Mouse (Mus musculus) lung, postnatal 14 days (tissue): ENCODE data around the gene Gm5565.
"Not testable (repeated sequence)": the region's sequence is repeated elsewhere in the genome, so short reads cannot be mapped to it uniquely, and the experiment has no call there.

ENCODE experiments used
- DNase-seq: peaks from one replicate; pipeline ENCODE4 v3.0.0; 2021

Gm5565 gene

GRCm38 (mm10) chr5:146160439-146160838 is at the start of gene Gm5565:
Gene Gm5565 (minus strand): TSS chr5:146160539.
- DNase-seq: not testable (repeated sequence)

DNA sequence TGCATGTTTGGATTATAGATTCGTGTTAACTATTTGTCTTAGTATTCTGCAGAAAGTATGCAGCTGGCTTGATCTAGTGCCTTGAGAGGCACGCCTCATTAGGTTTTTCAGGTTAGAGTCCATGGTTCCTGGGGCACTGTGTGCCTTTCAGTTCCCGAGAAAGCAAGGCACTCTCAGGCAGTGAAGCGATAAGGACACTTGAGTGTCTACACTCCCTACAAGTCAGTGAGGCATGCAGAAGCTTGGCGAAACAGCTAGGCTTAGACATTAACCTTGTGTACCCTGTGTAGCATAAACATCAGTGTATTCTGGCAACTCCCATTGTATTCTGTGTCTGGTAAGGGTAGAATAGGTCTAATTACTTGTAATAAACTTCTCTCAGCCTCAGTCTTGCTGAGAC is 45.2 kb upstream of the Gm5565 start:
- no peak for DNase-seq

DNA sequence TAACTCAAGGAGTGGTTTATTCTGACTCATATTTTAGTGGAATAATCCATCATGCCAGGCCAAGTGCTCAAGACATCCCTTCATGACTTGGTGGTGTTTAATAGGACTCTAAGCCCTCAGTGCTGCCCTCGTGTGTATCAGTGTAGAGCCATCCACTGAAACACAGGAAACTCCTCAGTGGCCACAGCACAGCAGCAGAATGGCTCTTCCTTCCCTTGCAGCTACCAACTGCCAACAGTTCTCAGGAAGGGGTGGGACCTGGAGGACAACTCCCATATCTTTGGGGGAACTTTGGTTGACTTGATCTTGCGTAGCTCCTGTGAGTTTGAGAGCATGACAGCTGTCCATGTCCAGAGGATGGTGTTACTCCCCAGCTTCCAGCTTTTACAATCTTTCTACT is 43.6 kb upstream of the Gm5565 start:
- DNase-seq: no peak

GRCm38 (mm10) chr5:146200580-146200979 is 40.2 kb upstream of the Gm5565 start:
- DNase-seq: no peak

DNA sequence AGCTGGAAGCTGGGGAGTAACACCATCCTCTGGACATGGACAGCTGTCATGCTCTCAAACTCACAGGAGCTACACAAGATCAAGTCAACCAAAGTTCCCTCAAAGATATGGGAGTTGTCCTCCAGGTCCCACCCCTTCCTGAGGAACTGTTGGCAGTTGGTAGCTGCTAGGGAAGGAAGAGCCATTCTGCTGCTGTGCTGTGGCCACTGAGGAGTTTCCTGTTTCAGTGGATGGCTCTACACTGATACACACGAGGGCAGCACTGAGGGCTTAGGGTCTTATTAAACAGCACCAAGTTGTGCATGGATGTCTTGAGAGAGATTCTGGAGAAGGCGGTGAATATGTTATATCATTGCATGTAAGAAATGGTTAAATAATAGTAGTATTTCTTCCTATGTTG is 39.2 kb upstream of the Gm5565 start:
- no peak for DNase-seq

DNA sequence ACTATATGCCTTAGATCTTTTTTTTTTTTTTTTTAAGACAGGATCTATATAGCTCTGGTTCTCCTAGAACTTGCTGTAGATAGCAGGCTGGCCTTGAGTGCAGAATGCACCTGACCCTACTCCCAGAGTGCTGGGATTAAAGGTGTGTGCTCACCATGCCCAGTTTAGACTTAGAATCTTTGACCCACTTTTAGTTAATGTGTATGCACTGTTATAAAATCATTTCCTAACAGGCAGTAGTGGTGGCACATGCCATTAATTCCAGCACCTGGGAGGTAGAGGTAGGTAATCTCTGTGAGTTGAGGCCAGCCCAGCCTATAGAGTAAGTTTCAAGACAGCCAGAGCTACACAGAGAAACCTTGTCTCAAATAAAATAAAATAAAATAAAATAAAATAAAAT is 38.7 kb upstream of the Gm5565 start:
- no peak for DNase-seq

DNA sequence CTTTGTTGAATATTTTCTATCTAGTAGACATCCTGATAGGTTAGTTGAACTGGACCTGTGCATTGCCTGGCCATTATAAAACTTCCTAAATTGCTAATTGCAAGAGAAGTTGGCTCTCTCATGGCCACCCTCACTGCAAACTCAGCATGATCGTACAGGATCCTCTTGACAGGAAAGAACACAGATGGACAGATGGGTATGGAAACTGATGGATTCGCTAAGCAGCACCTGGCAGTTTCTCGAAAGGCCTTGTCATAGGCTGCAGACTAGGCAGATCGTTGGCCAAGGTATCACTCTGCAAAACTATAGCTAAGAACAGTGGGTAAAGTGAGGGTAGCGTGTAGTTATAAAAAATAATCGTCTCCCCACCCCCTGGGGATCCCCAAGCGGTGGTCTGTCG is 33.0 kb upstream of the Gm5565 start:
- no peak for DNase-seq

DNA sequence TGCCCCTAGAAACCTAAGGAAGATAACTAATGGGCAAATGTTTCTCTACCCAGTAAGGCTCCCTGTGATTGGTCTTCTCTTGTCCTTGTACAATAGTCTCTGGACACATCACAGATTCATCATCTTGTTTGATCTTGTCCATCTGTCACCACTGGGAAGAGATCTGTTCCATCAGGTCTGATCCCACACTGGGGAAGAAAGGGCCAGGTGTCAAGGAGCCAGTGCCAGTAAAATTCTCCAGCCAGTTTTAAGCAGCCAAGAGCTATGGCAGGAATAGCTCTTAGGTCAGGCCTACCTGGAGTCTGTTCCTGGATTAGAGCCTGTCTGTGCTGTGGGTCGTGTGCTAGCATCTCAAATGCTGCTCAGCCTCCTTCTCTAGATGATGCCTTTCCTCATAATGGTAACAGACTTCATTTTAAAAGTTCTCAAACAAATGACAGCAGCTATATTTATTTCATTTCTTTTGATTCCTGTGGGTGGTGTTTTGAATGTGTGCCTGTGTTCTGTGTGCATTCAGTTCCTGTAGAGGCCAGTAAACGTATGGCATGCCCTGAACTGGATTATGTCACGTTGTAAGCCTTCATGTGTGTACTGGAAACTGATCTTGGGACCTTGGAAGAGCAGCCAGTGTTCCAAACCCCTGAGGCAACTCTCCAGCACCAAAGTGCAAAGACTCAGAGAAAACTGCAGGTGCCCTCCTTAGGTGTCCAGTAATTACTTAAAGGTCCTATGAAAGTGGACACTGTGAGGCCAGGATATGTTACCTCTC is 30.3 kb upstream of the Gm5565 start:
- no peak for DNase-seq

- DNase-seq: no peak
Observed at GRCm38 (mm10) chr5:146190093-146190492, 29.8 kb upstream of the Gm5565 start.

- no peak for DNase-seq
Observed at GRCm38 (mm10) chr5:146188712-146189111, 28.4 kb upstream of the Gm5565 start.

GRCm38 (mm10) chr5:146188144-146188543 is 27.8 kb upstream of the Gm5565 start:
- DNase-seq: no peak

- DNase-seq: peak; percentile 72
Observed at GRCm38 (mm10) chr5:146187441-146187840, 27.1 kb upstream of the Gm5565 start.

DNA sequence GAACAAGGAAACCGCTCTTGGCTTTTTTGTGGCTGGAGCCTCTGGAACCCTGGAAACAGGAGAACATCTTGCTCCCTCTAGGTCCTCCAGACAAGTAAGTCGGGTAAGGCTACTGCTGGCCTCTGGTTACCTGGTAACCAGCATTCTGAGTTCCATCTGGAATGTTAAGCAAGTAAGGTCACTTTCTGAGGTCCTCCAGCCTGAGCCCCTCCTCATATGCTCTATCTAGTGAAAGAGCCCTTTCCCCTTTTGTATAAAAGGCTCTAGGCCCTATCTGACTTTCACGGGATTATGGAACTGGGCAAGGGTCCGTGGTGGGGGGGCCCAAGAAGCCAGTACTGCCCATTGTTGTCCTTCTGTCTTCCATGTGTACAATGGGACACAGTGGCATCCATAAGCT is 24.9 kb upstream of the Gm5565 start, which contains the start of gene 1700001J03Rik:
Gene 1700001J03Rik, minus strand, starts transcription at position 101 of the 400 bp plus-strand sequence.
- not testable (repeated sequence) for DNase-seq

GRCm38 (mm10) chr5:146172744-146173143 is 12.4 kb upstream of the Gm5565 start:
- peak; percentile 21 for DNase-seq

DNA sequence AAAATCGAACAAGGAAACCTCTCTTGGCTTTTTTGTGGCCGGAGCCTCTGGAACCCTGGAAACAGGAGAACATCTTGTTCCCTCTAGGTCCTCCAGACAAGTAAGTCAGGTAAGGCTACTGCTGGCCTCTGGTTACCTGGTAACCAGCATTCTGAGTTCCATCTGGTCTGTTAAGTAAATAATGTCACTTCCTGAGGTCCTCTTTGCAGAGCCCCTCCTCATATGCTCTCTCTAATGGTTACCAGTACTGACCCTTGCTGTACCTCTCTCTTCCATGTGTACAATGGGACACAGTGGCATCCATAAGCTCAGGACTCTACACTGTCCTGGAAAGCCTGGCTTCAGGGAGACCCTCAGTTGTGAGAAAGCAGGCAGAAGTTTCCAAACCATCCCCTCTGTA is 10.3 kb upstream of the Gm5565 start, which contains the start of gene Gm6309:
Gene Gm6309, minus strand, starts transcription at position 101 of the 400 bp plus-strand sequence.
- DNase-seq: not testable (repeated sequence)

GRCm38 (mm10) chr5:146158326-146158725 is 2.0 kb downstream of the Gm5565 start:
- DNase-seq: not testable (repeated sequence)

DNA sequence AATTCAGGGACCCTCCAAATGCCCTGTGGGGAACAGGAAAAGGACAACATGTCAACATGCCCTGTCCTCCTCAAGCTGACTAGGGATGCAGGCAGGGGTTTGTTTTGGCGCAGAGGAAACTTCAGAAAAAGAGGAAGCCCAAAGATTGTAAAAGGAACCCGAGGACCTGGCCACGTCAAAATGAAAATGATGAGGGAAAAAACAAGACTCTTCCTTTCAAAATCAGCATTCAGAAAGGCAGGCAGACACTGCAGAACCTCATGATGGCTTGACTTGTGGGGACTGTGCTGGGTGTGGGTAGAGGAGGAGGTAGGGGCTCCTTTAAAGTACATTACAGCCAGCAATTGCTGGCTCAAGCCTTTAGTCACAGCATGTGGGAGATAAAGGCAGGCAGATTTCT is 9.9 kb downstream of the Gm5565 start:
- no peak for DNase-seq

DNA sequence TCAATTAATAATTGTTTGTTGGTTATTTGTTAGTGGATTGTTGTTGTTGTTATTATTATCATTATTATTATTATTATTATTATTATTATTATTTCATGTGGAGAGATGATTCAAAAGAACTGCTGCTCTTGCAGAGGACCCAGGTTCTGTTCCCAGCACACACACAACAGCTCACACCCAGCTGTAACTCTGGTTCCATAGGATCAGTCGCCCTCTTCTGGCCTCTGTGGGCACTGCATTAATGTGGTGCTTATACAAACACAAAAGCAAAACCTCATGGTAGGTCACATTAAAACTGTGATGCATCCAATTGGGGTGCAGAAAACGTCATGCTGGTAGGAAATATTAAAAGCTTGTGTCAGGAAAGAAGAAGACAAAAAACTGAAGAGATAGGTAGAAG is 12.4 kb downstream of the Gm5565 start:
- DNase-seq: no peak
